Mouse (Mus musculus): ENCODE results near the gene Agmo. TPM values are rescaled to one million over a fixed set of nuclear protein-coding genes. Genes with fewer than 3 reads are reported as not detected.

Agmo gene
- total RNA-seq, 2 experiments from 2014 or later: 0.52 TPM; not detected in 1

- no peak for ATAC-seq (replicated peaks; ENCODE audit: poor library complexity)
Observed at GRCm38 (mm10) chr12:37426750-37427149, 185.3 kb downstream of the Agmo start.

GRCm38 (mm10) chr12:37434466-37434865 lies 193.0 kb downstream of the Agmo start:
- ATAC-seq (replicated peaks; ENCODE audit: poor library complexity): no peak

- no peak for ATAC-seq (replicated peaks; ENCODE audit: poor library complexity)
Observed at GRCm38 (mm10) chr12:37442486-37443013, 201.1 kb downstream of the Agmo start.

GRCm38 (mm10) chr12:37445255-37445654 lies 203.8 kb downstream of the Agmo start:
- no peak for ATAC-seq (replicated peaks; ENCODE audit: poor library complexity)

GRCm38 (mm10) chr12:37449597-37449996 lies 208.2 kb downstream of the Agmo start:
- no peak for ATAC-seq (replicated peaks; ENCODE audit: poor library complexity)

- ATAC-seq (replicated peaks; ENCODE audit: poor library complexity): peak; percentile 75
Observed at GRCm38 (mm10) chr12:37450366-37451156, 209.1 kb downstream of the Agmo start.

- no peak for ATAC-seq (replicated peaks; ENCODE audit: poor library complexity)
Observed at GRCm38 (mm10) chr12:37471631-37472030, 230.2 kb downstream of the Agmo start.

GRCm38 (mm10) chr12:37476849-37477248 lies 235.4 kb downstream of the Agmo start:
- ATAC-seq (replicated peaks; ENCODE audit: poor library complexity): no peak

- ATAC-seq (replicated peaks; ENCODE audit: poor library complexity): no peak
Observed at GRCm38 (mm10) chr12:37487991-37488390, 246.6 kb downstream of the Agmo start.

- ATAC-seq (replicated peaks; ENCODE audit: poor library complexity): no peak
Observed at GRCm38 (mm10) chr12:37498871-37499270, 257.4 kb downstream of the Agmo start.

GRCm38 (mm10) chr12:37507406-37507805 lies 266.0 kb downstream of the Agmo start:
- ATAC-seq (replicated peaks; ENCODE audit: poor library complexity): no peak

GRCm38 (mm10) chr12:37507826-37508225 lies 266.4 kb downstream of the Agmo start:
- no peak for ATAC-seq (replicated peaks; ENCODE audit: poor library complexity)

- no peak for ATAC-seq (replicated peaks; ENCODE audit: poor library complexity)
Observed at GRCm38 (mm10) chr12:37521772-37522171, 280.3 kb downstream of the Agmo start.

- ATAC-seq (replicated peaks; ENCODE audit: poor library complexity): no peak
Observed at GRCm38 (mm10) chr12:37524662-37525061, 283.2 kb downstream of the Agmo start.

GRCm38 (mm10) chr12:37540994-37541393 lies 299.6 kb downstream of the Agmo start:
- no peak for ATAC-seq (replicated peaks; ENCODE audit: poor library complexity)

- ATAC-seq (replicated peaks; ENCODE audit: poor library complexity): no peak
Observed at GRCm38 (mm10) chr12:37558284-37558683, 316.8 kb downstream of the Agmo start.

- ATAC-seq (replicated peaks; ENCODE audit: poor library complexity): no peak
Observed at GRCm38 (mm10) chr12:37565882-37566596, 324.6 kb downstream of the Agmo start.

GRCm38 (mm10) chr12:37571922-37572321 lies 330.5 kb downstream of the Agmo start:
- ATAC-seq (replicated peaks; ENCODE audit: poor library complexity): no peak

GRCm38 (mm10) chr12:37582777-37583176 lies 341.3 kb downstream of the Agmo start:
- ATAC-seq (replicated peaks; ENCODE audit: poor library complexity): no peak

- ATAC-seq (replicated peaks; ENCODE audit: poor library complexity): no peak
Observed at GRCm38 (mm10) chr12:37592853-37593252, 351.4 kb downstream of the Agmo start.

GRCm38 (mm10) chr12:37612837-37613236 lies 371.4 kb downstream of the Agmo start:
- no peak for ATAC-seq (replicated peaks; ENCODE audit: poor library complexity)

- ATAC-seq (replicated peaks; ENCODE audit: poor library complexity): no peak
Observed at GRCm38 (mm10) chr12:37614769-37615168, 373.3 kb downstream of the Agmo start.

Data from megakaryocyte progenitor cell, adult 5-6 weeks (primary cell).